Mouse (Mus musculus) cerebellum, postnatal 25 days (tissue): ENCODE results near the gene Edil3.
"Not testable (repeated sequence)": the region's sequence is repeated elsewhere in the genome, so short reads cannot be mapped to it uniquely, and the experiment has no call there.

Experiments
- DNase-seq, 2 experiments: peaks; one replicate each; pipeline ENCODE4 v3.0.0; 2021; ENCODE audit warnings: mixed read lengths in 2 of 2

Edil3 gene

GRCm38 (mm10) chr13:89007696-89008427 is 186.6 kb downstream of the Edil3 start:
- DNase-seq = no peak

GRCm38 (mm10) chr13:89012500-89012899 is 191.2 kb downstream of the Edil3 start:
- no peak for DNase-seq

- DNase-seq = peak in 1 of 2 experiments; percentile 6
Observed at GRCm38 (mm10) chr13:89029817-89030539, 208.7 kb downstream of the Edil3 start.

- DNase-seq = no peak
Observed at GRCm38 (mm10) chr13:89035711-89036110, 214.4 kb downstream of the Edil3 start.

- no peak for DNase-seq
Observed at GRCm38 (mm10) chr13:89041495-89041894, 220.2 kb downstream of the Edil3 start.

GRCm38 (mm10) chr13:89070132-89070531 is 248.9 kb downstream of the Edil3 start:
- not testable (repeated sequence) for DNase-seq

GRCm38 (mm10) chr13:89076212-89076611 is 254.9 kb downstream of the Edil3 start:
- DNase-seq = no peak

- DNase-seq = no peak
Observed at GRCm38 (mm10) chr13:89105889-89106288, 284.6 kb downstream of the Edil3 start.

- DNase-seq = no peak
Observed at GRCm38 (mm10) chr13:89117551-89117950, 296.3 kb downstream of the Edil3 start.

GRCm38 (mm10) chr13:89119809-89120208 is 298.5 kb downstream of the Edil3 start:
- DNase-seq = no peak

GRCm38 (mm10) chr13:89122511-89123253 is 301.4 kb downstream of the Edil3 start:
- no peak for DNase-seq

GRCm38 (mm10) chr13:89123396-89123795 is 302.1 kb downstream of the Edil3 start:
- no peak for DNase-seq

GRCm38 (mm10) chr13:89146056-89146547 is 324.8 kb downstream of the Edil3 start:
- no peak for DNase-seq

- no peak for DNase-seq
Observed at GRCm38 (mm10) chr13:89151878-89152277, 330.6 kb downstream of the Edil3 start.

GRCm38 (mm10) chr13:89167960-89168359 is 346.7 kb downstream of the Edil3 start:
- no peak for DNase-seq

- no peak for DNase-seq
Observed at GRCm38 (mm10) chr13:89170040-89170439, 348.8 kb downstream of the Edil3 start.

GRCm38 (mm10) chr13:89175154-89175553 is 353.9 kb downstream of the Edil3 start:
- DNase-seq = no peak

GRCm38 (mm10) chr13:89189051-89189450 is 367.8 kb downstream of the Edil3 start:
- DNase-seq = no peak

- no peak for DNase-seq
Observed at GRCm38 (mm10) chr13:89197019-89197418, 375.7 kb downstream of the Edil3 start.

- DNase-seq = no peak
Observed at GRCm38 (mm10) chr13:89199275-89199674, 378.0 kb downstream of the Edil3 start.

- no peak for DNase-seq
Observed at GRCm38 (mm10) chr13:89238104-89238503, 416.8 kb downstream of the Edil3 start.

GRCm38 (mm10) chr13:89253990-89254642 is 432.8 kb downstream of the Edil3 start:
- no peak for DNase-seq

GRCm38 (mm10) chr13:89256906-89257305 is 435.6 kb downstream of the Edil3 start:
- no peak for DNase-seq
